Mouse (Mus musculus) layer of hippocampus, adult 9-11 months (tissue): ENCODE measurements around the gene Iars2.

Experiments used
- DNase-seq: peaks from one replicate; pipeline ENCODE4 v3.0.0; 2022

The Iars2 gene

GRCm38 (mm10) chr1:185328721-185329610 lies at the start of gene Iars2:
Iars2 (minus strand) TSS chr1:185329396.
- peak; percentile 86 for DNase-seq

DNA sequence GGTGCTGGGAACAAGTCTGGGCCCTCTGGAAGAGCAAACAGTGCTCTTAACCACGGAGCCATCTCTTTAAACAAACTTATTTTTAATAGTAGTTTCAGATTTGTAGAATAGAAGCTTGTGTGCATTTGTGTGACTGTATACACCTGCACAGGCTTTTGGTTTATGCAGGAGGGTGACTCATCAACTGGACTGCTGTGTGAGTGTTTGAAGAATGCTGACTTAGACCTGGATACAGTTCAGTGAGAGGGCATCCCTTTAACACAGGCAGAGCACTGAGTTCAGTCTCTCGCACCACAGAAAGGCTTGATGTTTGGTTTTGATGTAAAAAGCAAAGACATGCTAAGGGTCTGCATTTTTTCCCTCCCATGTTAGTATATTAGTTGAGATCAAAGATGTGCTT lies 48.2 kb upstream of the Iars2 start:
- no peak for DNase-seq

- peak; percentile 54 for DNase-seq
Observed at GRCm38 (mm10) chr1:185376390-185376789, 47.2 kb upstream of the Iars2 start.

DNA sequence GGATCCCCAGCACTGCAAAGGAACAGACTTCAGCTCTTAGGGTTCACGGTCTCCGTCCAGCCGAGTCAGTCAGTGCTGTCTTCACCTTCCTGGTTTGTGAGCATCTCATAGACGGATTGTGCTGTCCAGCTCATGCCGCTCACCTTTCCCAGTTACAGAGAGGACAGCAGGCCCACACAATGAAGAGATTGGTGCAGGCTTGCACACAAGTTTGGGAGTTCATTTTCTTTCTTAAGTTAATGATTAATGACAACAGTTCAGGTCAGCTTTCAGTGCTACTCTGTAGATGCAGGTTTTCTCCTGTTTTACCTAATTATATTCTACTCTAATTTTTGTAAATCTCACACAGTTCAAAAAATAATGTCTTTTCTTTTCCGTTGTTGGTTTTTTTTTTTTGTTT lies 40.8 kb upstream of the Iars2 start:
- no peak for DNase-seq

DNA sequence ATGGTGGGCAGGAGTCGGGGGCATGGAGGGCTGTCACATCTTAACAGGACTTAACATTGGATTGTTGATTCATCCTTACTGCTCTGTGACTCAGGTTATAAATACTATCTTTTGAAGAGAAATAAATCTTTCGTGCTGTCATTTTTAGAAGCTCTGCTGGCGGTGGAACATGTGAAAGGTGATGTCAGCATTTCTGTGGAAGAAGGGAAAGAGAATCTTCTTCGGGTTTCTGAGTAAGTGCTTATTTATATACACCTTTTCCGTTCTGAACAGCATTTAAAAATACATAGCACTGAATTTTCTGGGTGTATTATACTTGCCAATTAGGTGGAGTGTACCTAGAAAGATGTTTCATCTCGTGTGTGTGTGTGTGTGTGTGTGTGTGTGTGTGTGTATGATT lies 38.2 kb upstream of the Iars2 start:
- DNase-seq: no peak

DNA sequence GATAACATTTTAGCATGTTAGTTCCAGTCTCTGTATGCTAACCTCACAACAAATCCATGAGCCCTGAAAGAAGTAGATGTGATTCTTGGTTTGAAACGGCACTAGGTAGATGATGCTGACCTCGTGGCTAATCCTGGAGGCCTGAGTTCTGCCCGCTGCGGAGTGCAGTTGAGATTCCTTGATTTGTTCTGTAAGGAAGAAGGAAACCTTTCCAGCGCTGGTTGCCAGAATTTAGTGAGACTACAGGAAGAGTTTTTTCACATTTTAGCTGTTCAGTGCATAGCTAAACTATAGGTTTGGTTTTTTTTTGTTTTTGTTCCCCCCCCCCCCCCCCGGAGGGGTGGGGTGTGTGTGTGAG lies 35.0 kb upstream of the Iars2 start:
- DNase-seq: no peak

- DNase-seq: peak; percentile 30
Observed at GRCm38 (mm10) chr1:185363526-185364182, 34.5 kb upstream of the Iars2 start.

- DNase-seq: peak; percentile 99
Observed at GRCm38 (mm10) chr1:185362677-185363520, 33.7 kb upstream of the Iars2 start, which contains the start of gene Eprs. Eprs (plus strand) TSS chr1:185363044.

DNA sequence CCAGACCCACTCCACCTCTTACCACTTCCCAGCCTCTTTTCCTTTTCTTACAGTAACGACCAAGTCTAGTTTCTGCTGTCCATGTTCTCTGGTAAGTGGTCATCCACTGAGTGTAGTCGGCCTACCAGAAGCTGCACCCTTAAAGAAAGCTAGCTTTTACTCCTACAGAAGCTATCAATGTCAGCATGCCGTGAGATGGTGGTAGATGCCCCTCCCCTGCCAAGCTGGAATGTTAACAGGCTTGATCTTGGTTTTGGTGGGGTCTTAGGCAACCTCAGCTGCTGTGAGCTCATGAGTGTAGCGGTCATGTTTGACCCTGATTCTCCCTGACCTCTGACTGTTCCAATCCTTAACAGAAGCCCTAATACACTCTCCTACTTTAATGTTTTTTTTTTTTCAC lies 29.0 kb upstream of the Iars2 start:
- no peak for DNase-seq

DNA sequence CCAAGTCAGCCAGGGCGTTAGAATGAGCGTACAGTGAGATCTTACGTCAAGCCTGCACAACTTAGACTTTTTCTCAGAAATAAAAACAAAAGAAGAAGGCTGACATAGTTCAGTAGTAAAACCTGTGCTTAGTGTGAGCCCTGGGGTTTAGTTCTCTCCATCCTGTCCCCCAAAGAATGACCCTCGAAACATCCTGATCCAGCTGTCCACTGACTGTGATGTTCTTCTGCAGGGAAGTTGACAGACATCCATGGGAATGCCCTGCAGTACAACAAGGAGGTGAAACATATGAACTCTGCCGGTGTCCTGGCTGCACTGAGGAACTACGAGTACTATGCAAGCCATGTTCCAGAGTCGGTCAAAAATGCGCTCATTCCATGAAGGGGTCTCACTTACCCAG lies 27.1 kb upstream of the Iars2 start:
- DNase-seq: no peak

DNA sequence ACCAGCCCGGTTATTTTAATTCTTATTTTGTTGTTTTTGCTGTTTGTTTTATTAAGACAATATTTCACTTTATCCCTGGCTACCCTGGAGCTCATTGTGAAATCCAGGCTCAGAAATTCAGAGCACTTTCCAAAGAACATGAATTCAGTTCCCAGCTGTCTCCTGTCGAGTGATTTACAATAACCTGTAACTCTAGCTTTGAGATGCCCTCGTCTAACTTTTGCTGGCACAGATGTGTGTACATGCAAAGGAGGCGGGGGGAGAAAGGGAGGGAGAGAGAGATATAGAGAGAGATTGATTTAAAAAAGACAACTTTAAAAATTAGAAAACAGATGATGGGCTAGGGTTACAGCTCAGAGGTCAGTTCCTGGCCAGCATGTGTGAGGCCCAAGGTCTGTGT lies 25.5 kb upstream of the Iars2 start:
- DNase-seq: no peak

GRCm38 (mm10) chr1:185353351-185353750 lies 24.2 kb upstream of the Iars2 start:
- no peak for DNase-seq

DNA sequence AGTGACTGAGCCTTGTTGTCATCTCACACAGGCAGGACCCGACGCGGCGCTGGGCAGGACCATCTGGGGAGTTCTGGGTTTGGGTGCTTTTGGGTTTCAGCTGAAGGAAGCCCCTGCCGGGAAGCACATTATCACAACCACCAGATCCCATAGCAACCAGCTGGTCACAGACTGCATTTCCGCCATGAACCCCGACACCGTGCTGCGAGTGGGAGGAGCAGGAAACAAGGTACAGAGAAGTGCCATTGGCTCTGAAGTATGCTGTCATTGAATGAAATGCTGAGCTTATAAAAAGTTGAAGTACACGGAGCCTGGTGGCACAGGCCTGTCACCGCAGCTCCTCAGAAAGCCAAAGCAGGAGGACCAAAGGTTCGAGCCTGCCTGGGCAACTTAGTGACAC lies 23.0 kb upstream of the Iars2 start:
- DNase-seq: no peak

DNA sequence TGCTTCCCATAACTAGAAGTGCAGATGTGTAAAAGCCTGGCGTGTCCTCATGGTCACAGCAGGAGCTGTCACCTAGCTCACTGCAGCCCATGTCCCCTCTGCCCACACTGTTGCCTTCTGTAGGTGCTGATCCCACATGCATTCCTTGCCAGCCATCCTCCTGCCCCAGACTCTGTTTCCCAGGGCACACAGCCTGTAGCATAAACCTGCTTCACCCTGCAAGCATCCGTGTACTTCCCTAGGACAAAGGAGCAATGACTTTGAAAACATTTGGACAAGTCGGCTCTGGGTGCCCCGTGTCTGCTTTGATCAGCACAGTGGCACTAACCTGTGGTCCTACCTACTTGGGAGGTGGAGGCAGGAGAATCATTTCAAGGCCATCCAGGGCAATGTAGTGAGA lies 21.4 kb upstream of the Iars2 start:
- no peak for DNase-seq

- no peak for DNase-seq
Observed at GRCm38 (mm10) chr1:185349741-185350140, 20.5 kb upstream of the Iars2 start.

- DNase-seq: no peak
Observed at GRCm38 (mm10) chr1:185346188-185346587, 17.0 kb upstream of the Iars2 start.

GRCm38 (mm10) chr1:185343422-185343821 lies 14.2 kb upstream of the Iars2 start:
- no peak for DNase-seq

GRCm38 (mm10) chr1:185342441-185342840 lies 13.2 kb upstream of the Iars2 start:
- no peak for DNase-seq

DNA sequence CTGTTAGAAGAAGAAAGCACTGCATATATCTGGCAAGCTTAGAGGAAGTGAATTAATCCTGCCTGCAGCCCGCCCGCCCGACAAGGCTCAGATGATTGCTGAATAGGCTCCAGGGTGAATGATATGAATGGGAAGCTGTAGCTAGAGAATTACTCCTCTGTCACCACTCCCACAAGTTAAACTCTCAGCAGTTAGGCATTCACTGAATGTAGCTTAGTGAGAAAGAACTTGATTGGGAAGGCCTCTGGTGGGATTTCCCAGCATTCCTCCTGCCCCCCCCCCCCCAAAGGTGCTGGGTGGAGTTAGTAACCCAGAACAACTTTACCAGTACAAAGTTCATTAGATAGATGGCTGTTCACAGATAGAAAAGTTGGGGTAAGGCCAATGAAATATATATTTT lies 7.3 kb upstream of the Iars2 start:
- no peak for DNase-seq

- no peak for DNase-seq
Observed at GRCm38 (mm10) chr1:185335231-185335765, 6.1 kb upstream of the Iars2 start.

DNA sequence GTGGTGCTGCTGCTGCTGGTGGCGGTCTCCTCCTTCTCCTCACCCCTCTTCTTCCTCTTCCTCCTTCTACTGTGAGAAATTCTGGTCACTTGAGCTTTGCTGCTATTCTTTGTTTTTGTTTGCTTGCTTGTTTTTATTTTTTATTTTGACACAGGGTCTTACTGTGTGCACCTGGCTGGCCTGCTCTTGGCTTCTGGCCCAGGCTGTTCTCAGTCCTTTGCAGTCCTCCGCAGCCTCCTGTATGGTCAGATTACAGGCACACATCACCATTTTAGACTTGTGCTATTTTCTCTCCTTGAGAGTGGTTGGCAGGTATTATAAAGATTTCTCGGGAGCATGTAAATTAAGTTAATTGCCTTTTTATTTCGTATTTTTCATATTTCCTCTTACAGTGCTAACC lies 4.9 kb upstream of the Iars2 start:
- DNase-seq: no peak

DNA sequence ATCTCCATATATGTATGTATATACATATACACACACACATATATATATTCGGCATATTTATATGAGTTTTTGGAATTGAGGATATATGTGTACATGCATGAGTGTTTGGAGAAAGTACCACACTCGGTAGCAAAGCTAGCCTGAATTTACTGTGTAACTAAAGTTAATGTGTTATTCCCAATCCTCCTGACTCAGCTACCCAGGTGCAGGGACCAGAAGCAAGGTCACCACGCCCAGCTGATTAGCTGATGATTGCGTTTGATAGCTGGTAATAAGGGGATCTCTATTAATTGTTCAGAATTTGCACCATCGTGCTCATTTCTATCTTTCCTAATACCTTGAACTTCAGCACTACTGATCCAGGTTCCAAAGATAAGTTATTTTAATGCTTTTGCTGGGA lies 4.5 kb upstream of the Iars2 start:
- no peak for DNase-seq

- peak; percentile 89 for DNase-seq
Observed at GRCm38 (mm10) chr1:185331983-185332430, 2.8 kb upstream of the Iars2 start, which contains the start of gene Bpnt1. Bpnt1 (plus strand) TSS chr1:185332149.
